Mouse (Mus musculus) frontal cortex, postnatal 10 days (tissue): ENCODE data around the gene Ddx47.

Source experiments
- DNase-seq, 2 experiments: peaks; one replicate each; pipeline ENCODE4 v3.0.0; 2022; ENCODE audit warnings: low spot score in 2 of 2, mixed read lengths in 1 of 2

The Ddx47 gene

DNA sequence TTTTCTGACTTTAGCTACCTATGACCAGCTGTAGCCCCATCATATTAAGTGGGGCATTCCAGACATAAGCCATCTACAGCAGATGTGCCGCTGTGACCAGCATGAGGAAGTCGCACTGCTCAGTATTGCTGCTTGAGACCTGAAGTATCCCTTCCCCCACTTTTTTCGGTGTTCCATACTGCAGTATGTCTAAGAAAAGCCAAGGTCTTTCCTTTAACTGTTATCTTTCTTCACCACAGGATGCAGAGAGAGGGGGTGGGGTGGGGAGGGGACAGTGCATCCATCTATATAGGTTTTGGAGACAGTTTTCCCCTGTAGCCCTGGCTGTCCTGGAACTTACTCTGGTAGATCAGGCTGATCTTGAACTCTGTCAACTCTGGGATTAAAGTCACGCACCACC lies 5.0 kb upstream of the Ddx47 start:
- no peak for DNase-seq

DNA sequence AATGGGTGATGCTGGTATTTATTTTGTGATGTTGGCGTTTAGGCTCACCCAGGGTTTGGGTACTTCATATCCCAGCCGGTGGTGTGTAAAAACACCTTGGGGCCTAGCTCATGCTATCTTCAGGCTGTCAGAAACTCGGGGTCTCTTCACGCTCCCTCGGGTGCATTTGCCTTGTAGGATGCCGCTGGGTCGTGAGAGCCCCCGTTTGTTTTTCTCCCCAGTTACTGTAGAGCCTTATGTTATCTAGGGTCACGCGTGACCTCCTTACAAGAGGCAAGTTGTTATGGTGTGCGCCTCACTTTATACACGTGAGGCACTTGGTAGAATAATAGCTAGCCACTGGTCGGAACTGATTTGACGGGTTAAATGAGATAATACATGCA lies 313 bp downstream of the Ddx47 start:
- DNase-seq: no peak

DNA sequence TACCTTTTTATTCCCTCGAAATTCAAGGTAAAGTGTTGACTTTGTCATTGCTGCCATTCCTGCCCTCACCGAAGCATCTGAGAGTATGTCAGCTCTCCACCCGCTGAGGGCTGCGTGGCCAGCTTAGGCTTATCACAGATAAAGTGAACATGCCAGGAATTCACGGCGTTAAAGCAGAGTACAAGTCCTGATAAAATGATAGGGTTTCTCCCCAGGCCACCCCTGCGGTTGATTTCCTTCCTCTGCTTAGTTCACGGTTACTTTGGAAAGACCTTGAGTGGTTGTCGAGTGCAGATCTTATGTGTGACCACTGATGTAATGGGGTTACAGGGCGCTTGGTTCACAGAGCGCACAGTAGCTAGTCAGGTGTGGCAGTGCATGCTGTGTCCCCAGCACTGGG lies 5.8 kb downstream of the Ddx47 start:
- no peak for DNase-seq

DNA sequence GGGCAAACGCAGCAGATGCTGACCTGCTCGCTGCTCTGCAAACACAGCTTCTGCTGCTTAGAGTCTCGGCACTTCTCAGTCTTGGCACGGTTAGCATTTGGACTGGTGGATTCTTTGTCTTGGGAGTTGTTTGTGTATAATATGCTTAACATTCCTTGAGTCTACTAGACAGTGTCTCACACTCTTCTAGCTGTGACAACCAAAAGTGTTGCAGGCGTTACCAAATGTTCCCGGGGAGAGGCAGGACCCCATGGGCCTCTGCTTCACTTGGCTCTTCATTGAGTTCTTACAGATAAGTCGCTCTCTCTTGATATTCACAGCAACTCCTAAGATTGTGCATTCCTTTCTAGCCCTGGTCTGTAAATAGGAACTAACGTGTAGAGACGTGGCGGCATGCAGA lies 8.2 kb downstream of the Ddx47 start:
- no peak for DNase-seq

DNA sequence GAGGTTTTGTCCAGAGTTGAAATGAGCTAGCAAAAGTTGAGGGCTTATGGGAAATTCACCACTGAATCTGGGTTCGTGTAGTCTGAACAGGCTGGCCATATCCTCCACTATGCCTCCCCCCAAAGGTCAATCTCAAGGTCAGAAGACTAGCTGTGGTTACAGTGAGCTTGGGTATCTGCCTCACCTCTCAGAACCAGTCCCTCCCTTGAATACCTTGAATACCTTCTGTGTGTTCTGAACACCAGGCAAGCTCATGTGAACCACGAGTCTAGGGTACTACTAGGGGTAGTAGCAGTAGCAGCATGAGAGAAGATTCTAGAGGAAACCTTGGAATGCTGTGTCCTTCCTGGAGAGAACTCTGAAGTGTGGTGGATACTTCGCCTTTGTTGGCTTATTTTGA lies 10.2 kb downstream of the Ddx47 start:
- DNase-seq: no peak

DNA sequence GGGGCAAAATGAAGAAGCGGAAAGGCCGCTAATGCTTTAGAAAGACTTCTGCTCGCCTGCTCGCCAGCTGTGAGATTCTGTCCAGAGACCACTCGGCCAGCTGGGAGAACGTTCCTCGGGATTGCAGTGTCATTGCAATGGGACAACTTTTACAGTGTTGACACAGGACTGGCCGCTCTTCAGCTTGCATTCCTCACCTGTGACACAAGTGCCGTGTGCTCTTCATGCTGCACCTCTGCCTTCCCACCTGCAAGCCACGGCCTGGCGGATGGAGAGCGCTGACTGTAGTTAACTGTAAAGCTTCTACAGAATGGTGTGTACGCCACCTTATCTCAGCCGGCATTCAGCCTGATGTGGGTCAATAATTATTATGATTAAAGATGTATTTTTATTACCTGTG lies 12.0 kb downstream of the Ddx47 start:
- no peak for DNase-seq

DNA sequence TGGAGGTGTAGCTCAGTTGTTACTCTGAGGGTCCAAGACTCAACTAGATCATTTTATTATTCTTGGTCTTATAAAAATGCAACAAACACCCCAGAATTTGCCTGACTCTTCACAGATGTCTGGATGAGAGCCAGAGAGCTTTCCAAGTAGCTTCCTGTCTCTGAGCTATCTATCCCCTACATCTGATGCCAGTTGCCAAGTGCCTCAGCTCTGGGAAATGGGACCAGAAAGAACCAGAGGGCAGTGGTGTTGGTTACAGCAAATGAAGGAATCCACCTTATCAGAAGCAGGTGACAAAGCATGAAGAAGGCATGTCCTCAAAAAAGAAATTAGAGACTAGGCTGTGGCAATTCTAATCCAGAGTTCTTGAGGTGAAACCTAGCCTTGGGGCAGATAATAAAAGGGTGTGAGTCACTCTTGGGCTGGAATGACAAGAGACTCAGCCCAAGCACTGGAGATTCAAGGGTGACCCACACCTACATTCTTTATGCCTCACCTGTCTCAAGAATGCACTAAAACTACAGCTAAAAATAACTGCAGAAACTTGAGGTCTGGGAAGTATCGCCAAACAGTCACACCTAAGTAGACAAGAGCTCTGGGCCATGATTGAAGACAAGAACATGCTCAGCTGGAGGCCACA lies 13.5 kb downstream of the Ddx47 start:
- DNase-seq: no peak

DNA sequence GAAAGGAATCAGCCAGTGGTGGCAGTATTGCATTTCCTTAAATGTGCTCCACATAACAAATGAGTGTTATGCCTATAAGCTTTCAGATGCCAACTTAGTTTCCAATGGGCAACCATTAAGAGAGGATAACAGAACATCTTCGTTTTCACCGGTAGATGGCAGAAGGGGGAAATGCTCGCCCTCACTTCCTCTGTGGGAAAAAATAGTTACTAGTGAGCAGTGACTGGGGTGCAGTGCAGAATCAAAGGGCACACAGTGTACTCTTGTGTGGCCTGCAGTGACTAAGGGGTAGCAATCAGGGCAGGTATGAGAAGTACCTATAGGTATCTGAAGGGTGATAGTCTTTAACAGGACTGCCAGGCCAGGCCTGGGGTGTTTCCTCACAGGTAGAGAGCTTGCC lies 14.8 kb downstream of the Ddx47 start:
- DNase-seq: no peak

DNA sequence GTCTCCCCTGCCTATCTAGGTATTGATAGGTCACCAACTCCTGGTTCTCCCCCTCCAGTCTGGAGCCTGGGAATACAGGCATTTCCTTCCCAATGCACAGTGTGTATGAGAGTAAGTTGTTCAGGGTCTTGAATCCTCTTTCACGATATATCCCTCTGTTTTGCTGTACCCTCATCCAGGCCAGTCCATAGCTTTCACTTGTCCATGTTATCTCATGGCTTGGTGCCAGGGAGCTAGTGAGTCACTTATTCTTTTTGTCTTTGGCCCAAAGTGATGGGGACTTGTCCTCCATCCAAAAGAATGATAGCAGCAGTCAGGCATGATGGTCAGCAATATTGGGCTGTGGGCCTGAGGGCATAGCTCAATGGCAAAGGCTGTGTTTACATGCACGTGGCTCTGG lies 15.3 kb downstream of the Ddx47 start:
- no peak for DNase-seq

DNA sequence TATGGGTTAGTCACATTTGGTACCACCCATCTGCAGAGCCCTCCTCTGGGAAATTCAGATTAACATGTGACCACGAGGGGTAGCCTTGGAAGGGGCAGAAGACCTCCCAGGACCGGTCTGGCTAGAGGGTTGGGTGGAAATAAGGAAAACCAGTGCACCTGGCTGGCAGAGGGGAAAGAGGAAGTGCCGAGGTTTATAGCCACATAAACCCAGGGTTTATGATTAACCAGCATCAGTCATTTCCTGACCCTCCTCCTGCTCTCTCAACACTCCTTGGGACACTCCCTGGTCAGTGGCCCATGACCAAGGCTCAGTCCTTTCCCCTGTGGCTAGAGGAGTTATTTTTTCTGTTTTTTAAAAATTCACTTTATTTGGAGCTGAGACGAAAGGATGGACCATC lies 17.8 kb downstream of the Ddx47 start:
- no peak for DNase-seq

DNA sequence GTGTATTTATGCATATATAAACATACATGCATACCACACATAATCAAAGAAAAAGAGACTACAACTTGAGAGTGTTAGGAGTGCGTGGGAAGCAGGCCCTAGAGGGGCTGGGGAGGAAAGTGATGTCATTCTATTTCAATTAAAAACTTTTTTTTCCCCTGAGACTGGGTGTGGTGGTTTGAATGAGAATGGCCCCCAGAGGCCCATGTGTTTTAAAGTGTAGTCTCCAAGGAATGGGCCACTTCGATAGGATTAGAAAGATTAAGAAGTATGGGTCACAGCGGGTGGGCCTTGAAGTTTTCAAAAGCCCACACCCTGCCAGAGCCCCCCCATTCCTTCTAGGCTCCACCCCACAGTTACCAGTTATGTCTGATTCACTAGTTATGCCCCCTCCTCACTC lies 27.3 kb downstream of the Ddx47 start:
- DNase-seq: no peak

DNA sequence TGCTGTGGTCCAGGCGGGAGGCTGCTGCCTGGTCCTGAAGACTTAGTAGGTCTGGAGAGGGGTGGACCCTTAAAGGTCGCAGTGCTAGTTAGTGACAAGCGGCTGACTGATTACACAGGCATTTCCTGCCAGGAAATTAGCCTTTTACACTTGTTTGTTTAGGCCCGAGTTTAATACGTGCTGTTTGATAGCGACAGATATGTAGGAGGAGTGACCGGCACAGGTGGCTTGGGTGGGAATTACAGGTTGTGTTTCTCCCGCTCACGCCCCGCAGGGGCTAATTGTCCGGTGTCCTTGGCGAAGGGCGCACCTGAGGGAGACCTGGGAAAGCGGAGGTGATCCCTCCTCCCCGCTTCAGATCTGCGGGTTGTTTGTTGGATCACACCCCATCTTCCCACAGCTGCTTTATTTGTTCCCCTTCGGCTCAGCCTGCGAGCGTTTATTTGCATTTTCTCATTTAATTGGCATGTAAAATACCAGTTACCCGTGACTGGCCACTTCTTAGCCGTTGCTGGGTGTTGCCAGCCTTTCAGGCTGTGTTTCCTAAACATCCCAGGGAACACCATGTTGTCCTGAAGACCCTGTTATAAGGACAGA lies 29.0 kb downstream of the Ddx47 start:
- DNase-seq: no peak

DNA sequence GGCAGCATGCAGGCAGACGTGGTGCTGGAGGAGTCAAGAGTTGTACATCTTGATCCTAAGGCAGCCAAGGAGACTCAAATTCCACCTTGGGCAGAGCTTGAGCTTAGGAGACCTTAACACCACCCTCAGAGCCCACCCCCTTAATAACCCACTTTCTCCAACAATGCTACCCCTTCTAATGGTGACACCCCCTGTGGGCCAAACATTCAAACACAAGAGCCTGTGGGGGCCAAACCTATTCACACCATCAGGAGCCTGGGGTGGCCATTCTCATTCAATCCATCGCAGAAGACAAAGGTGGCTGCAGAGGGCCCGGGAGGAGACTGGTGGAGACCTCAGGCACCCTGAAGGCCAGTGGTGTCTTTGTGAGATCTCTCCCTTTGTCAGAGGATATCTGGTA lies 30.5 kb downstream of the Ddx47 start:
- no peak for DNase-seq

DNA sequence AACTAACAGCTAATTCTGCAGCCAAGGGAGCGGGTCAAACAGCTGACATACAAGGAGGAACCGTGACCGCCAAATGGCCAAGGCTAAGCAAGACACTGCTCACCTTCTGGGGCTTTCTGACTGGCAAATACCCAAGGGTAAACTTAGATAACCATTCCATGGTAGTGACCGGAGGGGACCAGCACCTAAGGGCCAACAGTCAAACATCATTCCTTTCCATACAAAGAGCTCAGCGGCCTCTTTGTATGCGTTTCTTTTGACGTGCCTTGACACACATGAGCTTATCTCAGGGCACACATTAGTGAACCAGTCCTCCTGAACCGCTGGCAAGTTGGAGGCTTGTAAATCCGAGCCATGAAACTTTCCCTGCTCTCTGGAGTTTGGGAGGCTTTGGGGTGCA lies 35.9 kb downstream of the Ddx47 start:
- DNase-seq: no peak

DNA sequence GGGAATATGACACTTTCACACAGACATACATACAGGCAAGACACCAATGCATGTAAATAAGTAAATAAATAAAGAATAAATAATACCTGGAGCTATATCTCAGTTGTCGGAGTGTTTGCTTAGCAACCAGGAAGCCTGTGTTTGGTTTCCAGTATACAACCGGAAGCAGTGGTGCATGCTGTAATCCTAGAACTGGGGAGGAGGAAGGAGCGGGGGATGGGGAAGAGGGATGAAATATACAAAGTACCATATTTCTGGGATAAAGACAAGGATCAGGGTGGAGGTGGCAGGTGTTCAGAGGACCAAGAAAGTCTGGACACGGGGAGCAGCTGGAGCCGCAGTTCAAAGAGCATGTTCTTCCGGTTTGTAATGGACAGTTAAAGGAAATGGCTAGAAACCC lies 37.1 kb downstream of the Ddx47 start:
- no peak for DNase-seq

DNA sequence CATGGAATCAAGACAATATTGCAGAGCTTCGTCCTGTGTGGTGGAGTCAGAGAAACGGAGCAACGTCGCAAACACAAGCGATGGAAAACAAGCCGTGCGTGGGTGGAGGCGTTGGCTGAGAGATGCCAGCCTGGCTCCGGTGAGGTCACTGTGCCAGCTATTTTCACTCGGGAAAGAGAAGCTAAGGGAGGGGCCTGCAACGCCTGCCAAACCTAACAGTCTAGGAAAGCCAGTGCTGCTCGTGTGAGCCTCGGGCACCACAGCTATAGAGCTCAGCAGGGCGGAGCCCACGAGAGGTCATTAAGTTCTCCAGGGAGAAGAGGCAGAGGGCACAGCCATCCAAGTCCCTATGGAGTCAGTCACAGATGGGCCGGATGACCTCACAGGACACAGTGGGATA lies 37.5 kb downstream of the Ddx47 start:
- DNase-seq: no peak

DNA sequence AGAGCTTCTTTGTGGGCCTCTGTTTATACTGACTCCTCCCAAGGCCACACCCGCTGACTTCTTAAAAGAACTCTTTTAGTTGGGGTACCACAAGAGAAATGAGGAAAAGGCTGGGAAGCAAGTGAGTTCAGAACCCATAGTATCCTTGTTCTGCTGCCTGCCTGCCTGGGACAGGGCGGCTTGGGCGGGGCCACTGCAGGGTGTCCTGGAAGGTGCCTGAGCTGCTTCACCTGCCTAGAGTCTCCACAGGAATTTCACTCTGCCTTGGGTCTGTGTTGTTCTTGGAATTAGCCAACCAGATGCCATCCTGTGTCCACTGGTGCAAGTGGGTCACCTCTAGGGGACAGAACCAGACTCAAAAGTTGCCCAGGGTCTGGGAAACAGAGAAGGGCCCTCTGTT lies 42.4 kb downstream of the Ddx47 start:
- DNase-seq: no peak

DNA sequence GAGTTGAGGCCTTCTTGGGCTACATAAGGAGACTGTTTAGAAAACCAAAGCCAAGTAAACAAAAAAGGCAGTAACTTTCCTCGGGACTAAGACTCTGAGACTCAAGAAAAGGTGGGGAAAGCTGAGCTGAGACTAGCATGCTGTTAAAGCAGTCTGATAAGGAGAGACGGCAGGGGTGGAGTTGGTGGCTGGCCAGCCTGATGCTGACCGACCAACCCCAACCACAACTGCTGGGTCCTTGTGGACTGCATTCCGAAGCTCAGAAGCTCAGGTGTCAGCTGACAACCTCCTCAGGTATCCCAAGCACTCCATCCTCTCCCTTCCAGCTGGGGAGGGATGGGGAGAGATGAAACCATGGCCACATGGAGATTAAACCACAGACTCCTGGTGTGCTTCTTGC lies 44.5 kb downstream of the Ddx47 start:
- no peak for DNase-seq

DNA sequence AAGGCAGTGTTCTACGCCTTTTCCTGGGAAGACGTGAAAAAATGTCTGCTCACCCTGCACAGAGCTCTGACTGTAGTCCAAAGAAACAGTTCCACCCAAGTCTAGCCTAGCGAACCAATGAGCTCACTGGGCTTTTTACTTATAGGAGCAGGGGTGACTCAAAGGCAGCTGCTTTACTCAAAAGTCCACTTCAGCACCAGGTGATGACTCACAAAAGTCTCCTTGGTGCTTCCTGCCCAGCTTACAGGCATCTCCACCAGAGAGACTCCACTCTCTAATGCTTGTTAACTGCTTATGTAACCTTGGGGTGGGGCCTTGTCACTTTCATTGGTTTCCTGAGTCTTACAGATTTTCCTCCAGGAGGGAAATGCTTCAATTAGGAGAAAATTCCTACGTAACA lies 49.3 kb downstream of the Ddx47 start:
- DNase-seq: no peak

DNA sequence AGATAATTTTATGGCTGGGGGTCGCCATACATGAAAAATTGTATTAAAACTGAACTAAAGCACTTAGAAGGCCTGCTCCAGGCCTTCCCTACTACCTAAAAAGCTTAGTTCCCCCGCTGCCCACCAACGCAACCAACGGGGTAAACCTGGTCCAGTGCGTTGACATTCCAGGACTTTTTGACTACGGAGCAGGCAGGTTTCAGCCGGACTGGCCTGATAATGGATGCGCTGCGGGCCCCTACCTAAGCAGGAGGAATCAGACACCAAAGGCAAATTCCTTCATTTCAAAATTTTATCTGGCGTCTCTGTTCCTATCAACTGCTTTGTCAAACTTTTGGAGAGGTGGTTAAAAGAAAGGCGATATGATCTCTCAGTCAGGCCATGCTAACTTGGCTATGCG lies 53.2 kb downstream of the Ddx47 start:
- no peak for DNase-seq

DNA sequence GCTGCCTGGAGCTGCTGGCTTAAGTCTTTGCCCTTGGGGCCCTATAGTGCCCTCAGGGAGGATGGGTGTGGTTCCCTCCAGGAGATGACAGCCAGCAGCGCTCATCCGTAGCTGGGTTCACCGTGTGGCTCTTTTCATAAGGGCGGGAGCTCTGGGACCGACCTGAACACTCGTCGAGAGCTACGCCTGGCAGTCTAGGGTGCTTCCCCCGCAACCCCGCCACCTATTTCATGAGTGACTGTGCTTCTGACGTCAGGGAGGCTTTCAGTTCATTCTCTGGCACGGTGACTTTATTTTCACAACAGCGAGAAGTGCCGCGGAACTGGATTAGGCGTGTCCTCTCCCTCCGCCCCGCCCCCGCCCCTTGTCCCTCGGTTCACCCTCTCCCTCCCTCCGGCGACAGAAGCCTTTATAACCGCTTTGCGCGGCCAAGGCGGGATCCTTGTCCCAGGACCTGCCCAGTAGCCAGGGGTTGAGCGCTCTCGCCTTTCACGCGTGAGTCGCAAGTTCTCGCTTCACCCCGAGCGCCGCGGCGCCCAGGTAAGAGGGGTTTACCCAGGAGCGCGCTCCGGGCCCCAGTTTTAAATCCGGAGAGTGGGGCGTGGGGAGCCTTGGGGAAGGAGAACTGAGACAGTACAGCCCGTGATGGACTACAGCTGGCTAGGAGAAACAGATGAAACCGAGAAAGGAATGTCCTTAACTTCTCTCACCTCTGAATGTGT lies 54.0 kb downstream of the Ddx47 start, which contains the start of gene Gprc5a:
Gene Gprc5a, plus strand, starts transcription at position 416 of the 722 bp plus-strand sequence.
- no peak for DNase-seq

DNA sequence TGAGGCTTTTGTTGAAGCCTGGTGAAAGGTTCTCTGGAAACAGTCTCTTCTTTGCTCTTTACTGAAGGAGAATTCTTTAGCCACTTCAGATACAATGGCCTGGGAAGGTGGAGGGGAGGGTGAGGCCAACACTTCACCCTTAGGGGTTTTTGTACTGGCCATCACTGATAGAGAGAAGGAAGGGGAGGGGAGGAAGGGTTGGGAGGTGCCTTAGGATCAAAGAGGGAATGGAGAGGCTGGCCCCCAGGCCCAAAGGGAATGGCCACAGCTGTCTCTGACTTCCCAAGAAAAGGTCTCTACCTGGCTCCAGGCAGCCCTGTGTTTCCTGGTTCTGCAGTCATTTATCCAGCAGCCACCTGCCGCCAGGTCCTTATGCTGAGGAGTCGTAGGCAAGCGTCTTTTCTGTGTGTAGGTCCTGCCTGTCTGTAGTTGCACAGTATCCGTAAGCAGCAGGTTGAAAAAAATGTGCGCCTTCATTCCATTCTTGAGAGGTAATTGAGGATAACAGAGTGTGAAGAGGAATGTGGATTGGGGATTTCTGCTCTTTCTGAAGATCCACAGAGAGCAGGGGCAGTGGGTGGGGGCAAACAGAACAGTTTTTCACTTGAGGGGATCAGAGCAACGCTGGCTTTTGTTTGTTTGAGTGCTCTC lies 55.5 kb downstream of the Ddx47 start:
- no peak for DNase-seq

DNA sequence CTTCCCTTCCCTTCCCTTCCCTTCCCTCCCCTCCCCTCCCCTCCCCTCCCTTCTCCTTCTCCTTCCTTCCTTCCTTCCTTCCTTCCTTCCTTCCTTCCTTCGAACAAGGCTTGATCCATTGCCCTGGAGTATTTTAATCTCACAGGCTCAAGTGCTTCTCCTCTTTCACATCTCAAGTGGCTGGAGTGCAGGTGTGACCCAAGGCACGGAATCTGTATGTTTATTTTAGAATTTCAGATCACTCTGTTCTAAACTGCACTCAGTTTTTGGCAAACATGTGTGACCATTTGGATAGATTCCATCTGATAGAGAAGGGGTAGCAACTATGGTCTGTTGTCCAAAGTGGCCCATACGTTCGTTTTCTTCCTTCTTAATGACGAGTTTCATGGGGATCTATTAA lies 56.8 kb downstream of the Ddx47 start:
- no peak for DNase-seq
